Mouse (Mus musculus) stomach, postnatal 0 days (tissue): Measurements from ENCODE around the gene Lrrc36. TPM values are rescaled to one million over a fixed set of nuclear protein-coding genes. Genes with fewer than 3 reads are reported as not detected.

ENCODE experiments used
- ATAC-seq: fragments of 200-750 bp; cut with Nextera tagmentation; 2 replicates; pipeline ENCODE4 v1.8.0; 2017; ENCODE audit not compliant: low FRiP score, low TSS enrichment
- DNase-seq: peaks from one replicate; pipeline ENCODE4 v3.0.0-alpha.2; 2016; ENCODE audit warnings: low spot score
- H3K27ac ChIP-seq: fragments of 300-500 bp; sonication (generic); replicated peaks from 2 replicates; pipeline ENCODE4 v1.5.1; 2014; ENCODE audit warnings: mild to moderate bottlenecking, control low read depth
- H3K27me3 ChIP-seq: fragments of 300-500 bp; sonication (generic); 2 replicates; pipeline ENCODE4 v1.6.1; 2014; ENCODE audit warnings: low read length; ENCODE audit not compliant: control insufficient read depth, insufficient read depth
- H3K36me3 ChIP-seq: fragments of 300-500 bp; sonication (generic); 2 replicates; pipeline ENCODE4 v1.6.1; 2014; ENCODE audit warnings: low read length, mixed read lengths; ENCODE audit not compliant: control insufficient read depth, insufficient read depth
- H3K4me1 ChIP-seq: fragments of 300-500 bp; sonication (generic); replicated peaks from 2 replicates; pipeline ENCODE4 v1.6.1; 2014; ENCODE audit warnings: antibody characterized with exemption; ENCODE audit not compliant: control insufficient read depth, insufficient read depth
- H3K4me2 ChIP-seq: fragments of 300-500 bp; sonication (generic); replicated peaks from 2 replicates; pipeline ENCODE4 v1.6.1; 2014; ENCODE audit warnings: low read depth, mild to moderate bottlenecking, control low read depth, moderate library complexity
- H3K4me3 ChIP-seq: fragments of 300-500 bp; sonication (generic); 2 replicates; pipeline ENCODE4 v1.5.1; 2014; ENCODE audit warnings: low read depth, low read length, control low read depth
- H3K9ac ChIP-seq: fragments of 300-500 bp; sonication (generic); 2 replicates; pipeline ENCODE4 v1.6.1; 2014; ENCODE audit warnings: mild to moderate bottlenecking, low read length, control low read depth, mixed read lengths
- H3K9me3 ChIP-seq: fragments of 300-500 bp; sonication (generic); 2 replicates; pipeline ENCODE4 v1.6.1; 2016; ENCODE audit warnings: low read length; ENCODE audit not compliant: control insufficient read depth
- CTCF ChIP-seq: IDR thresholded peaks from 2 replicates; pipeline ENCODE4 v1.5.1; 2016; ENCODE audit warnings: antibody characterized with exemption, low read depth, mild to moderate bottlenecking, moderate library complexity
- EP300 ChIP-seq: optimal IDR thresholded peaks from 2 replicates; pipeline ENCODE3; 2016; ENCODE audit warnings: antibody characterized with exemption
- WGBS: fragments of 180-500 bp; shearing (Covaris S2); extraction: QIAGEN DNeasy Blood & Tissue Kit; methylation state at CpG from one replicate; pipeline ENCODE4 v1.1.7; 2014; 5-methylcytosine and 5-hydroxymethylcytosine counted together
- polyA plus RNA-seq: library from polyadenylated mRNA; unstranded; fragments of >200 nt; fragmentation: Nextera tagmentation; extraction: Ambion mirVana; gene quantifications from 2 replicates; pipeline ENCODE4 v1.2.1, GENCODE M21; 2015

Gene Lrrc36
- polyA plus RNA-seq, 1 experiment from 2014 or later, result 0.08 TPM

DNA sequence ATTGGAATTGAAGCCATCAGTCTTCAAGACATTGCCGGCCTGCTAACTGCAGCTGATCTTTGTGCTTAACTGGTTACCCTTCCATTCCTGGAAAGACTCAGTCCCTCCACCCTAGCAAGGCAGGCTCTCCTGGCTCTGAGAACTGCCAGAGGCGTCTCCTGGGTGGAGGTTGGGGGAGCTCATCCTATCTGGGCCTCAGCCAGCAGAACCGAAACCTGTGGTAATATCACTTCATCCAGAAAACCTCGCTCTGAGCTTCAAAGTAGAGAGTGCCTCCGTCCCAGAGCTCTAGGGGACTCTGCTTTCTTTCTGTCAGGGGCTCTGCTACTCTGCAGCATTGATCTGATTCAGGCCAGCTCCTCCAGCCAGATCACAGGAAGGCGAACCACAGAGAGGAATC, 93.6 kb downstream of the Lrrc36 start:
- Histone ChIP-seq H3K4me3 (no peak overlapping the region), H3K9ac (no peak overlapping the region), H3K4me2 (no peak overlapping the region), H3K36me3 (no peaks in the 10 kb centered on the region), H3K4me1 (no peaks in the 10 kb centered on the region), H3K27ac (0 out of 2 replicates have a peak overlapping the region, but pooled peaks have one; percentile 35), H3K27me3 (no peaks in the 10 kb centered on the region), H3K9me3 (no peaks in the 10 kb centered on the region)
- WGBS, result 65% methylated on average over 6 of the region's 6 CpGs
- TF ChIP-seq EP300 (no peak), CTCF (no peak)
- ATAC-seq (no peak), DNase-seq (no peak)

DNA sequence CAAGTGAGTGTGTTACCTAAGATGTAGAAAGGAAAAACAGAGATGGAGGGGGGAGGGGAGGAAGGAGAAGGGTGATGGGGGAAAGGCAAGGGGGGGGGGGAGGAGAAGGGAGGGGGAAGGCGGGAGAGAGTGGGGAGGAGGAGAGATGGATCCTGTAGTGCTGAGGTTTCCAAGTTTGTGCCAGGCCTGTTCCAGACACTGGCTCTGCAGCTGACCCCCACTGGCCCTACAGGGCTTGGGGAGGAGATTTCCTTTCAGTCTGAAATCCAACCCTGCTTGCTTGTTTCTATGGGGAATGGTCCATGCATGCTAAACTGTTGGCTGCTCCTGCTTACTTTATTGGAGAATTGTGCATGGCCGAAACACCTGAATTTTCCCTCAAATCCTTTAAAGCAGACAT, 95.4 kb downstream of the Lrrc36 start:
- TF ChIP-seq EP300 (no peak), CTCF (no peak)
- no peaks in the 10 kb centered on the region for H3K9me3 ChIP-seq
- DNase-seq (no peak), ATAC-seq (no peak)
- no peak overlapping the region for H3K4me3 ChIP-seq
- WGBS, result 53% methylated on average over 2 of the region's 2 CpGs
- no peaks in the 10 kb centered on the region for H3K36me3 ChIP-seq
- H3K4me1 ChIP-seq, result no peaks in the 10 kb centered on the region
- H3K27ac ChIP-seq, result no peak overlapping the region
- no peak overlapping the region for H3K4me2 ChIP-seq
- H3K27me3 ChIP-seq, result no peaks in the 10 kb centered on the region
- H3K9ac ChIP-seq, result no peak overlapping the region

DNA sequence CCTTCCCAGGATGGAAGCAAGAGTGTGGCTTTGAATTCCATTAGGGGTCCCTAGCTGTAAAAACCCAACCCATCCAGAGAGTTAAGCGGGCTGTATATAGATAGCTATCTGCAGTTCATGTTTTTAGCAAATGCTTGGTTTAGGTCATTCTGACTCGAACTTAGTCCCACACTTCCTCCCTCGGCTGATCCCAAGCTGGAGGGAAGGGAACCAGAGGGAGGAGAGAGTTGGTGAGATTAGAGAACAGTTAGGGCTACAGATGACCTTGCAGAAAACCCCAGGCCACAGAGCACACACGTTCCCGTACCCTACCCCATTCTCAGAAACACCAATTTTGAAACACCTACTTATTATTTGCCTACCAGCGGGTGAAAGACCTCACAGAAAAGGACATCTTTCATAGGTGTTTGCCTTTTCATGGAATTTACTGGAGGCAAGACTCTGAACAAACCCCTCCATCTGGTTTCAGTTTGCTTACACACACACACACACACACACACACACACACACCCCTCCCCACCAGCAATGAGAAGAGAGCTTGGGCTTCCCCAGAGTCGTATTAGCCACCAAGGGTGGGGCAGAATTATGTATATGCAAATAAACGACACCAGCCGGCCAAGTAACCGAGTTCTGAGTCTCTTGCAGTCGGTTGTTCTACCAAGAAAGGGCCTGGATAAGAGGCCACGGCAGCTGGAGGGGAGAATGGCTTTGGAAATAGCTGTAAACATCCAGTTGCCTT, 96.8 kb downstream of the Lrrc36 start:
- DNase-seq, result peak; percentile 57
- Histone ChIP-seq H3K27me3 (no peaks in the 10 kb centered on the region), H3K9me3 (no peaks in the 10 kb centered on the region), H3K27ac (peak overlapping the region; percentile 56; the same call in 1 of the 2 replicates), H3K9ac (no peak overlapping the region), H3K4me1 (no peaks in the 10 kb centered on the region), H3K4me2 (no peak overlapping the region), H3K36me3 (no peaks in the 10 kb centered on the region), H3K4me3 (no peak overlapping the region)
- 19% methylated on average over 12 of the region's 12 CpGs for WGBS
- TF ChIP-seq EP300, result no peak
- TF ChIP-seq CTCF, result no peak
- peak; percentile 53 for ATAC-seq

Other genes starting within 250 kb of the Lrrc36 start
- 31.4 and 33.5 TPM in 2 replicates for gene Cbfb, start 242.9 kb upstream of the Lrrc36 start, polyA plus RNA-seq
- 19.1 and 21.5 TPM in 2 replicates for gene D230025D16Rik, start 188.4 kb upstream of the Lrrc36 start, polyA plus RNA-seq
- gene B3gnt9, start 158.4 kb upstream of the Lrrc36 start, polyA plus RNA-seq, result 14.7 and 15.4 TPM in 2 replicates
- gene Tradd, start 149.0 kb upstream of the Lrrc36 start, polyA plus RNA-seq, result 28.6 and 30.5 TPM in 2 replicates
- gene Fbxl8, start 148.9 kb upstream of the Lrrc36 start, polyA plus RNA-seq, result 3.5 and 3.7 TPM in 2 replicates
- gene Hsf4, start 143.8 kb upstream of the Lrrc36 start, polyA plus RNA-seq, result 0.23 and 0.34 TPM in 2 replicates
- gene Nol3, start 137.4 kb upstream of the Lrrc36 start, polyA plus RNA-seq, result 1.2 and 1.4 TPM in 2 replicates
- 1.9 and 3.0 TPM in 2 replicates for gene 4931428F04Rik, start 123.7 kb upstream of the Lrrc36 start, polyA plus RNA-seq
- 3.4 and 3.7 TPM in 2 replicates for gene Exoc3l, start 117.5 kb upstream of the Lrrc36 start, polyA plus RNA-seq
- 31.0 and 38.5 TPM in 2 replicates for gene E2f4, start 115.9 kb upstream of the Lrrc36 start, polyA plus RNA-seq
- 17.1 and 19.9 TPM in 2 replicates for gene Elmo3, start 108.0 kb upstream of the Lrrc36 start, polyA plus RNA-seq
- 2.7 and 2.8 TPM in 2 replicates for gene Lrrc29, start 87.3 kb upstream of the Lrrc36 start, polyA plus RNA-seq
- gene Tmem208, start 87.2 kb upstream of the Lrrc36 start, polyA plus RNA-seq, result 105 and 111 TPM in 2 replicates
- 0.63 and 0.93 TPM in 2 replicates for gene Fhod1, start 65.6 kb upstream of the Lrrc36 start, polyA plus RNA-seq
- gene Slc9a5, start 64.7 kb upstream of the Lrrc36 start, polyA plus RNA-seq, result 0.29 and 0.40 TPM in 2 replicates
- gene Plekhg4, start 40.3 kb upstream of the Lrrc36 start, polyA plus RNA-seq, result 0.05 and 0.10 TPM in 2 replicates
- not detected in 2 replicates for gene Kctd19, start 69 bp upstream of the Lrrc36 start, polyA plus RNA-seq
- gene Tppp3, start 58.0 kb downstream of the Lrrc36 start, polyA plus RNA-seq, result 89.9 and 99.8 TPM in 2 replicates
- gene Zdhhc1, start 83.3 kb downstream of the Lrrc36 start, polyA plus RNA-seq, result 15.6 and 17.2 TPM in 2 replicates
- 2.5 and 2.8 TPM in 2 replicates for gene Hsd11b2, start 105.2 kb downstream of the Lrrc36 start, polyA plus RNA-seq
- 96.2 and 101 TPM in 2 replicates for gene Atp6v0d1, start 152.5 kb downstream of the Lrrc36 start, polyA plus RNA-seq
- gene Ripor1, start 191.7 kb downstream of the Lrrc36 start, polyA plus RNA-seq, result 8.9 and 9.3 TPM in 2 replicates
- gene Ctcf, start 223.0 kb downstream of the Lrrc36 start, polyA plus RNA-seq, result 43.3 and 56.6 TPM in 2 replicates
- 0.45 and 0.98 TPM in 2 replicates for gene Agrp, start 223.8 kb downstream of the Lrrc36 start, polyA plus RNA-seq